Mouse (Mus musculus) olfactory bulb, adult 2 months (tissue): ENCODE results near the gene Zdhhc17. TPM values are rescaled to one million over a fixed set of nuclear protein-coding genes. Genes with fewer than 3 reads are reported as not detected.

Experiments used
- H3K27ac ChIP-seq: fragments of 200-500 bp; 2 replicates; pipeline ENCODE4 v1.5.1; 2012; ENCODE audit warnings: low read depth, low read length; ENCODE audit not compliant: insufficient read depth
- H3K4me1 ChIP-seq: fragments of 200-500 bp; 2 replicates; pipeline ENCODE4 v1.6.1; 2012; ENCODE audit warnings: low read length; ENCODE audit not compliant: control insufficient read depth, insufficient read depth
- H3K4me3 ChIP-seq: fragments of 200-500 bp; 2 replicates; pipeline ENCODE4 v1.5.1; 2012; ENCODE audit warnings: mild to moderate bottlenecking, low read depth, low read length, moderate library complexity; ENCODE audit not compliant: insufficient read depth
- CTCF ChIP-seq: fragments of 200-500 bp; IDR thresholded peaks from 2 replicates; pipeline ENCODE4 v1.5.1; 2012; ENCODE audit warnings: low read depth, mild to moderate bottlenecking, low read length, moderate library complexity; ENCODE audit not compliant: insufficient read depth
- POLR2A ChIP-seq: fragments of 200-500 bp; IDR thresholded peaks from 2 replicates; pipeline ENCODE4 v1.6.1; 2012; ENCODE audit warnings: mild to moderate bottlenecking, low read depth, low read length, moderate library complexity; ENCODE audit not compliant: insufficient read depth
- WGBS: fragments of 180-500 bp; shearing (Covaris S2); methylation state at CpG from one replicate; pipeline ENCODE4 v1.1.7; 2018; 5-methylcytosine and 5-hydroxymethylcytosine counted together
- polyA plus RNA-seq: library from polyadenylated mRNA; stranded (reverse); fragments of >200 nt; gene quantifications from 2 replicates; pipeline ENCODE4 v1.2.4, GENCODE M21; 2012; ENCODE audit warnings: low replicate concordance; ENCODE audit not compliant: missing spikeins, insufficient read depth, insufficient read length

Zdhhc17 gene
- polyA plus RNA-seq, 1 experiment, result 189 TPM

GRCm38 (mm10) chr10:110992047-110992431 is 17.9 kb downstream of the Zdhhc17 start:
- H3K4me1 ChIP-seq, result peaks cover 7% of the 10 kb centered on the region
- no peak overlapping the region for H3K27ac ChIP-seq
- no peak for TF ChIP-seq CTCF
- TF ChIP-seq POLR2A, result no peak
- H3K4me3 ChIP-seq, result no peak overlapping the region
- WGBS, result 14% methylated on average over 9 of the region's 9 CpGs

GRCm38 (mm10) chr10:110991307-110992046 is 18.5 kb downstream of the Zdhhc17 start:
- Histone ChIP-seq H3K27ac (no peak overlapping the region), H3K4me1 (peaks cover 11% of the 10 kb centered on the region)
- TF ChIP-seq CTCF (no peak), POLR2A (no peak)

GRCm38 (mm10) chr10:110989729-110990128 is 20.2 kb downstream of the Zdhhc17 start:
- TF ChIP-seq CTCF, result no peak
- no peak overlapping the region for H3K27ac ChIP-seq
- H3K4me3 ChIP-seq, result no peak overlapping the region
- 73% methylated on average over 2 of the region's 2 CpGs for WGBS
- peaks cover 14% of the 10 kb centered on the region for H3K4me1 ChIP-seq

More at GRCm38 (mm10) chr10:110991307-110992046, 18.5 kb downstream of the Zdhhc17 start:
- WGBS, result 82% methylated on average over 6 of the region's 6 CpGs
- H3K4me3 ChIP-seq, result no peak overlapping the region

- Histone ChIP-seq H3K4me1 (peaks cover 11% of the 10 kb centered on the region), H3K27ac (no peak overlapping the region), H3K4me3 (no peak overlapping the region)
- no peak for TF ChIP-seq CTCF
- no peak for TF ChIP-seq POLR2A
- WGBS, result 75% methylated on average over 17 of the region's 17 CpGs
Observed at GRCm38 (mm10) chr10:110986682-110987081, 23.3 kb downstream of the Zdhhc17 start.

- WGBS, result 84% methylated on average over 4 of the region's 4 CpGs
- H3K27ac ChIP-seq, result no peak overlapping the region
- TF ChIP-seq POLR2A, result no peak
- TF ChIP-seq CTCF, result no peak
Observed at GRCm38 (mm10) chr10:110982771-110983170, 27.2 kb downstream of the Zdhhc17 start.

GRCm38 (mm10) chr10:110980441-110980840 is 29.5 kb downstream of the Zdhhc17 start:
- Histone ChIP-seq H3K27ac (no peak overlapping the region), H3K4me1 (peaks cover 4% of the 10 kb centered on the region; the same call in 1 of the 2 replicates), H3K4me3 (no peak overlapping the region)
- TF ChIP-seq POLR2A, result no peak
- no peak for TF ChIP-seq CTCF
- 96% methylated on average over 6 of the region's 6 CpGs for WGBS

More at GRCm38 (mm10) chr10:110982771-110983170, 27.2 kb downstream of the Zdhhc17 start:
- H3K4me1 ChIP-seq, result peaks cover 11% of the 10 kb centered on the region
- no peak overlapping the region for H3K4me3 ChIP-seq

- 72% methylated on average over 2 of the region's 2 CpGs for WGBS
Observed at GRCm38 (mm10) chr10:110979431-110979830, 30.5 kb downstream of the Zdhhc17 start.

GRCm38 (mm10) chr10:110977379-110977778 is 32.6 kb downstream of the Zdhhc17 start:
- H3K4me3 ChIP-seq, result no peak overlapping the region
- 44% methylated on average over 2 of the region's 2 CpGs for WGBS
- no peak overlapping the region for H3K27ac ChIP-seq
- TF ChIP-seq POLR2A (no peak), CTCF (no peak)
- H3K4me1 ChIP-seq, result no peaks in the 10 kb centered on the region

More at GRCm38 (mm10) chr10:110979431-110979830, 30.5 kb downstream of the Zdhhc17 start:
- no peak for TF ChIP-seq POLR2A
- no peak for TF ChIP-seq CTCF
- H3K27ac ChIP-seq, result no peak overlapping the region
- no peak overlapping the region for H3K4me3 ChIP-seq
- H3K4me1 ChIP-seq, result peaks cover 4% of the 10 kb centered on the region; the same call in 1 of the 2 replicates

- TF ChIP-seq POLR2A (no peak), CTCF (no peak)
- Histone ChIP-seq H3K4me3 (no peak overlapping the region), H3K27ac (no peak overlapping the region), H3K4me1 (no peaks in the 10 kb centered on the region)
- WGBS, result 0% methylated on average over 1 of the region's 1 CpGs
Observed at GRCm38 (mm10) chr10:110976046-110976445, 33.9 kb downstream of the Zdhhc17 start.

- no peak overlapping the region for H3K4me3 ChIP-seq
- no peaks in the 10 kb centered on the region for H3K4me1 ChIP-seq
- no peak overlapping the region for H3K27ac ChIP-seq
- WGBS, result 55% methylated on average over 1 of the region's 1 CpGs
- TF ChIP-seq POLR2A (no peak), CTCF (no peak)
Observed at GRCm38 (mm10) chr10:110974885-110975284, 35.1 kb downstream of the Zdhhc17 start.
